Mouse (Mus musculus) midbrain, embryonic 14.5 days (tissue): ENCODE data around the gene Tent2. TPM values are rescaled to one million over a fixed set of nuclear protein-coding genes. Genes with fewer than 3 reads are reported as not detected.

Source experiments
- polyA plus RNA-seq: library from polyadenylated mRNA; unstranded; fragments of >200 nt; fragmentation: Nextera tagmentation; extraction: Ambion mirVana; gene quantifications from 2 replicates; pipeline ENCODE4 v1.2.1, GENCODE M21; 2014

The Tent2 gene
- polyA plus RNA-seq, 1 experiment from 2014 or later: 54.8 TPM

Other genes with a start within 250 kb of the Tent2 start
- 0.19 and 0.34 TPM in 2 replicates for gene Cmya5, start 47.7 kb downstream of the Tent2 start, polyA plus RNA-seq
- 17.1 and 17.4 TPM in 2 replicates for gene Homer1, start 107.2 kb upstream of the Tent2 start, polyA plus RNA-seq